Mouse (Mus musculus): ENCODE data around the gene Dock2.

DNA sequence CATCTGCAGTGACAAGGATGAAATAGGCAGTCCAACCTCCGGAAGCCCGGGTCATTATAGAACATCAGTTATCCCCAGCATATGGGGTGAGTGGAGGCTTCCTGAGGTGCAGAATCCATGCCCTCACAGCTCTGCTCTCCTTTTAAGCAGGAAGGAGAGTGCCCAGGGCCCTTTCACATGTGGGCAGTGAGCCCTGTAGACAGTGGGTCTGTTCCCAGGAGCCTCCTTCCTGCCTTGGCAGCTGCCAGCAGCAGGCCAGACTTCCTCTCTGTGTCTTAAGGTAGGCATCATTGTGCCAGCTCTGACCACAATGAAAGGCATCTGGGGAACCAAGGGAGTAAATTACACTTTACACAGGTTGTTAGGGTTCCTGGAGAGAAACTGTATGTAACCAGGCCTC, 14.3 kb downstream of the Dock2 start:
- TF ChIP-seq CTCF (IDR thresholded peaks at IDR 0.05; ENCODE audit: borderline replicate concordance, control insufficient read depth, extremely low read depth, insufficient read depth, low read length, poor library complexity), result no peak
- no peak for TF ChIP-seq POLR2A (IDR thresholded peaks at IDR 0.05; ENCODE audit: control insufficient read depth, extremely low read depth, insufficient read depth, low read length, poor library complexity)
